Mouse (Mus musculus): Measurements from ENCODE around the gene Tnfsf18. TPM values are rescaled to one million over a fixed set of nuclear protein-coding genes. Genes with fewer than 3 reads are reported as not detected.

The Tnfsf18 gene
- total RNA-seq (2021): not detected
- long read RNA-seq: 0 reads

DNA sequence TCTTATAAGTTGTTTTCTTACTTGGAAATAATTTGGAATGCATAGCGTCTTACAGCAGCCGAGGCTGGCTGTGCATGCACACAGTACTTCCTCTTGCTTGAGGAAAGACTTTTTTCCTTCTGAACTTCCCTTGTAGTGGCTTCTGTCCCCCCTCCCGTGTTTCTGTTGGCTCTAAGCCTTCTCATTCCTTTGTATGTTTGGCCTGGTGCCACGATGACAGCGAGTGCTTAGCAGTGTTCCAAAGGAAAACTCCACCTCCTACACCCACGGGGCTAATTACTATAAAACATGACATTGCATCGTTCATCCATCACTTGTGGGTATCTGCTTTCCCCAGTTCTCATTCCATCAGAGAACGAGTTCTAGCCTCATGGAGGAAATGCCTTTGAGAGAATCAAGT lies at the start of gene Tnfsf18:
TSS of gene Tnfsf18 (plus strand) at position 313 of the 400 bp plus-strand sequence.
- peak; percentile 9 to 37 for DNase-seq (ENCODE audit: low spot score in 2 of 2)

- DNase-seq (ENCODE audit: low spot score in 2 of 2): no peak
These were observed 49.6 kb upstream of the Tnfsf18 start for GRCm38 (mm10) chr1:161444858-161445257.

GRCm38 (mm10) chr1:161451683-161452245 lies 42.7 kb upstream of the Tnfsf18 start:
- no peak for DNase-seq (ENCODE audit: low spot score in 2 of 2)

DNA sequence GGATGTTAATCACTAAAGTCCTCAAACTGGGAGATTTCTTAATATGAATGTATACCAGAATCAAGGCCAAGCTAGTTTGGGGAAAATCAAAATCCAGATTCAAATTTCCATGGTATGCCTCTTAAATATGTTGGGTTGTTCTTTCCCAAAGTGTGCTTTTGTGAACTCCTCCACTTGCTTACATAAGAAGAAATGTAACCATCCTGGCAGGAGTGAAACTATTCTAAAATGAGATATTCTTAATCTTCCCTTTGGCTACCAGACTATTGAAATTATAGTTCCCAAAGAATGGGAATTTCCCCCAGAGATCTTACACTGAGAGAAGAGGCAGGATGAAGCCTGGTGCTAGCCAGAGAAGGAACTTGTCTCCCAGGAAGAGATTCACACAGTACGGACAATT lies 42.2 kb upstream of the Tnfsf18 start:
- DNase-seq (ENCODE audit: low spot score in 2 of 2): no peak

GRCm38 (mm10) chr1:161463388-161464085 lies 30.9 kb upstream of the Tnfsf18 start:
- DNase-seq (ENCODE audit: low spot score in 2 of 2): peak; percentile 6 to 22

DNA sequence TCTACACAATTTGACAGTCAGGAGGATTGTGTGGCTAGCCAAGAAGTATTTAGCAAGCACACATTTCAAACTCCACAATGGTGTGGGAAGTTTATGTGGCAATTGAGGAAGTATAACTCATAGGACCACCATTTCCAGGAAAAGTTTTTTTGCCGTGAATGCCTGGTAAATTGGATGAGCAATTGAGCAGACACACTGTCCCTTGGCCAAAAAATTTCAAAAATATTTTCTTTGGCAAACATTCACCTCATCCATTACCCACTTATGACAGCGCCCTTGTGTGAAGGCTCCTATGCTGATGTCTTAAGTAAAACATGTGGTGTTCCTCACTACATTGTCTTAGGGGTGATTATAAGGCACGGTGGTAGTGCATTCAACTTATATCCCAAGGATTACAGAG lies 17.2 kb upstream of the Tnfsf18 start:
- no peak for DNase-seq (ENCODE audit: low spot score in 2 of 2)

GRCm38 (mm10) chr1:161479854-161480253 lies 14.6 kb upstream of the Tnfsf18 start:
- no peak for DNase-seq (ENCODE audit: low spot score in 2 of 2)

DNA sequence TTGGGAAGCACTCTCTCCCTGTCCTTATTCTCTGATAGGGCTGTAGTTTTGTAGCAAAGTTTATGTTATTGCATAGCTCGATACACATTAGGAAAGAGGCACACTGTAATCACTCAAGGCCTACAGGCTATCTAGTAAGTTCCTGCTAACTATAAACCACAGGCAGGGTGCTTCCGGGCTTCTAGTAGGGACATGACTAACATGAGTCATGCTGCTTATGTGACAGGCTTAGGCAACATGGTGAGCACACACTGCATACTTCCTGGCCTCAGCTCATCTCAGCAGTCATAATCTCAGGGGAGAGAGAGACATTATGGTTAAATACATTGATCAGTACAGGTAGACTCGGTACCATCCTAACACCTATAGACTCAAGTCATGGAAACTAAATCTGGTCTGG lies 12.2 kb upstream of the Tnfsf18 start:
- DNase-seq (ENCODE audit: low spot score in 2 of 2): no peak

DNA sequence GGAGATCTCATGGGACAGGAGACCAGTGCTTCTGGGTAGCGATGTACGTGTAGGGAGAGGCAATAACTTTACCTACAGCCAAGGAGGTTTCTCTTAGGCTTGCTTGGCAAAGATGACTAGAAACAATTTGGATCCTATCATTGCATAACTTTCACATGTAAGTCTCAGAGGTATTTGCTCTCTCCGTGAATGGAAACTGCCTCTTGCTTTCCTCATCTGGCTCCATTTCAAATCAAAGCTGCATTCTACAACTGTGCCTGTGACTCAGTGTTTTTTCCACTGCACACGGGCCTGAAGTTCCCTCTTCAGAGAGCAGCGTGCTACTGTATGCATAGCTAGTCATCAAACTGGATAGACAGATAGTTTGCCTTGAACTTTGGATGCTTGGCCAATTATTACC lies 7.4 kb upstream of the Tnfsf18 start:
- no peak for DNase-seq (ENCODE audit: low spot score in 2 of 2)

GRCm38 (mm10) chr1:161491766-161492165 lies 2.7 kb upstream of the Tnfsf18 start:
- DNase-seq (ENCODE audit: low spot score in 2 of 2): peak in 1 of 2 experiments; percentile 1

- DNase-seq (ENCODE audit: low spot score in 2 of 2): no peak
These were observed 2.6 kb downstream of the Tnfsf18 start for GRCm38 (mm10) chr1:161496866-161497645.

GRCm38 (mm10) chr1:161500114-161500810 lies 5.8 kb downstream of the Tnfsf18 start:
- no peak for DNase-seq (ENCODE audit: low spot score in 2 of 2)

DNA sequence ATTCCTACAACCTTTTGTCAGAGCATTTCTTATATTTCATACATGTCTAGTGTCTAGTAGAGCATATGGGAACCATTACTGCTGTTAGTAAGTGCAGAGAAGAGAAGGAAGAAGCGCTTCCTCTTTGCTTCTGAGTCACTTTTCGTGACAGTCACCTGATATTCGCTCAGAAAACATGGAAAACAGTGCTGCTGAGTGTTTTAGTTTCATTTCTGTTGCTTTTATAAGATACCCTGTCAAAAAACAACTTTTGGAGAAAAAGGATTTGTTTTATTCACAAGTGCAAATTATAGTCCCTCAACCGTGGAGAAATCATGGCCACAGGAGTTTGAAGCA lies 6.3 kb downstream of the Tnfsf18 start:
- no peak for DNase-seq (ENCODE audit: low spot score in 2 of 2)

GRCm38 (mm10) chr1:161506317-161506716 lies 11.9 kb downstream of the Tnfsf18 start:
- DNase-seq (ENCODE audit: low spot score in 2 of 2): no peak

- peak in 1 of 2 experiments; percentile 8 for DNase-seq (ENCODE audit: low spot score in 2 of 2)
These were observed 13.2 kb downstream of the Tnfsf18 start for GRCm38 (mm10) chr1:161507623-161508047.

GRCm38 (mm10) chr1:161517355-161517754 lies 22.9 kb downstream of the Tnfsf18 start:
- no peak for DNase-seq (ENCODE audit: low spot score in 2 of 2)

DNA sequence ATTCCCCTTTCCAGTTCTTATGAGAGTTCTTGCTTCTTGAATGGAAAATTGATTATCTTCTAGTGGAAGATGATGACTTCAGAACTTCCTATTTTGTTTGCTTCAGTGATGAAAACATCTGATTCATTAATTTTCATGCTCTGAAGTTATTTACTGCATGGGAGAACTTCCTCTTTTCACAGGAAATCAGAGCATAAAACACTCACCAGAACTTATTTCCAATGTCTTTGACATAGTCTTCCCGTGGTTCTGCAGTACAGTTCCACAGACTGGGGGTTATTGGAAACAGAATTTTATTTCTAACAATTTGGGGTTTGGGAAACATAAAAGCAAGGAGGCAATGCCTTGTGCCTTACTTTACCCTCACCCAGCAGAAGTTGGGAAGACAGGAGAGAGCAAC lies 25.8 kb downstream of the Tnfsf18 start:
- no peak for DNase-seq (ENCODE audit: low spot score in 2 of 2)

GRCm38 (mm10) chr1:161528173-161528572 lies 33.7 kb downstream of the Tnfsf18 start:
- no peak for DNase-seq (ENCODE audit: low spot score in 2 of 2)

DNA sequence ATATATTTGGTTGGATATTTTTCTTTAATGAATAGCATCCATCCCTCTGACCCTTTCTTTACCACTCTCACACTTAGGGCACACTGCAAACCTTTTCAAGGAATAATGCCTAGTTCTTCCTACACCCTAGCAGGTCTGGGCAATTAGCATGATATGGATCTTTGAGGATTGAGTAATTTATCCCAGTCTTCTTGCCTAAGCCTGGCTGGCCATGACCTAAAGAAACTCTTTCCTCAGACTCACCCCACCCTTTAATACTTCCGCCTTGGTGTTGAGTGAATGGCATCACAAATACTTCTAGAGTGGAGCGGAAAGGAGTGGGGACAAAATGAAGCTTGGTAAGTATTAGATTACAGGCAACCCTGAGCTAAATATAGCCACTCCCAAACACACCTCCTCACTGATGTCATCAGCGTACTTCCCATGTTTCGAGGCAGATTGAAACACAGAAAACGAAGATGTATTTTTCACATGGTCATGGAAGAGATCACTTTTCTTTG lies 56.2 kb downstream of the Tnfsf18 start:
- DNase-seq (ENCODE audit: low spot score in 2 of 2): no peak

- DNase-seq (ENCODE audit: low spot score in 2 of 2): no peak
These were observed 57.6 kb downstream of the Tnfsf18 start for GRCm38 (mm10) chr1:161552098-161552497.

All from layer of hippocampus, adult 18-20 months (tissue).